Mouse (Mus musculus) C2C12 (cell line): ENCODE measurements around the gene Nav2.

Experiments used
- CEBPB ChIP-seq: IDR thresholded peaks from one replicate; pipeline ENCODE4 v1.6.1; 2011; ENCODE audit warnings: low read depth, mild to moderate bottlenecking, control low read depth, moderate library complexity
- CTCF ChIP-seq: IDR thresholded peaks from one replicate; pipeline ENCODE4 v1.5.1; 2011; ENCODE audit not compliant: control insufficient read depth, insufficient read depth, insufficient read length
- FOSL1 ChIP-seq: IDR thresholded peaks from one replicate; pipeline ENCODE4 v1.8.0; 2011; ENCODE audit warnings: mild to moderate bottlenecking, low read length; ENCODE audit not compliant: poor library complexity, insufficient read depth, severe bottlenecking
- MAX ChIP-seq: IDR thresholded peaks from one replicate; pipeline ENCODE4 v1.6.1; 2011; ENCODE audit warnings: mild to moderate bottlenecking, control low read depth
- MYOD1 ChIP-seq: IDR thresholded peaks from one replicate; pipeline ENCODE4 v1.6.1; 2011; ENCODE audit warnings: low read depth; ENCODE audit not compliant: control insufficient read depth, insufficient read length
- MYOG ChIP-seq: IDR thresholded peaks from one replicate; pipeline ENCODE4 v1.6.1; 2011; ENCODE audit not compliant: control insufficient read depth, insufficient read length; ENCODE audit errors: extremely low read depth
- USF1 ChIP-seq: IDR thresholded peaks from one replicate; pipeline ENCODE4 v1.6.1; 2011; ENCODE audit warnings: low read depth, mild to moderate bottlenecking, control low read depth, moderate library complexity

DNA sequence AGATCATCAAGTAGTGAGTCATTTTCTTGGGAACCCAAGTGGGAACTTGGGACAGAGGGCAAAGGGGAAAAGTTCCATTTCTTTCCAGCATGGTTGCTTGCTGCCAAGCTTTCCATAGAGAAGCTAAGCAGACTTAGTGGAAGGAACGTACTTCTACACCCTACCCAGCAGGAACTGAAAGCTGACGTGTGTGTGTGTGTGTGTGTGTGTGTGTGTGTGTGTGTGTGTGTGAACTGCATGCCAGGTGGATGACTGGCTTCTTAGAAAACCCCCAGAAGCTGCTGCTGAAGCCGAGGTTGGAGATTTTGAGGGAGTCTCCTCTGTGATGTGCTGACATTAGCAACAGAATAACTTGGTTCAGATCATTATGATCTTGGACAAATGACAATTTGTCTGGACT is 406.5 kb downstream of the Nav2 start:
- TF ChIP-seq CTCF: no peak
- no peak for TF ChIP-seq MYOD1
- no peak for TF ChIP-seq MAX
- TF ChIP-seq CEBPB: no peak
- TF ChIP-seq USF1: no peak
- no peak for TF ChIP-seq FOSL1
- TF ChIP-seq MYOG: no peak
